Mouse (Mus musculus) thymus, postnatal 0 days (tissue): ENCODE data around the gene Slc1a3. TPM values are rescaled to one million over a fixed set of nuclear protein-coding genes. Genes with fewer than 3 reads are reported as not detected.
"Not testable (repeated sequence)": the region's sequence is repeated elsewhere in the genome, so short reads cannot be mapped to it uniquely, and the experiment has no call there.

Experiments
- DNase-seq: peaks from one replicate; pipeline ENCODE4 v3.0.0-alpha.2; 2015; ENCODE audit warnings: low spot score
- polyA plus RNA-seq: library from polyadenylated mRNA; unstranded; fragments of >200 nt; fragmentation: Nextera tagmentation; extraction: Ambion mirVana; gene quantifications from 2 replicates; pipeline ENCODE4 v1.2.1, GENCODE M21; 2015

Gene Slc1a3
- polyA plus RNA-seq, 1 experiment from 2014 or later: 14.5 TPM

DNA sequence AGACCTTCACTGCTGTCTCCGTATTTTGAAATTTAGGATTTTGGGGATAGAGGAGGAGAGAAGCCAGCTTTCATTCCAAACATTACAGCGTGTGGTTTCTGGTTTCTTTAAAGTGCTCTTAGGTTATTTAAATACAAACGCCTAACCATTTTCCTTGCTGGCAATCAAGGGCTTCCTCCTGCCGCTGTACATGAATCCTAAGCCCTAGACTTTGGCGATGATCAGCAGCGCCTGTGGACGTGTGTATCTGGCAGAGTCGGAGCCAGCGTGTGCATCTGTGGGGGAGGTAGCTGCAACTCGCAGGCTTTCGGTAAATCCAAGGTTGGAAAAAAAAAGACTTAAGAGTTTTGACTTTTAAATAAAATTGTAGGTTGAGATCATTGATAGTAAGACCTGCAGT is 986 bp downstream of the Slc1a3 start:
- no peak for DNase-seq

- DNase-seq: no peak
Observed at GRCm38 (mm10) chr15:8706613-8707012, 4.0 kb downstream of the Slc1a3 start.

GRCm38 (mm10) chr15:8706178-8706577 is 4.4 kb downstream of the Slc1a3 start:
- no peak for DNase-seq

- not testable (repeated sequence) for DNase-seq
Observed at GRCm38 (mm10) chr15:8705560-8705959, 5.0 kb downstream of the Slc1a3 start.

DNA sequence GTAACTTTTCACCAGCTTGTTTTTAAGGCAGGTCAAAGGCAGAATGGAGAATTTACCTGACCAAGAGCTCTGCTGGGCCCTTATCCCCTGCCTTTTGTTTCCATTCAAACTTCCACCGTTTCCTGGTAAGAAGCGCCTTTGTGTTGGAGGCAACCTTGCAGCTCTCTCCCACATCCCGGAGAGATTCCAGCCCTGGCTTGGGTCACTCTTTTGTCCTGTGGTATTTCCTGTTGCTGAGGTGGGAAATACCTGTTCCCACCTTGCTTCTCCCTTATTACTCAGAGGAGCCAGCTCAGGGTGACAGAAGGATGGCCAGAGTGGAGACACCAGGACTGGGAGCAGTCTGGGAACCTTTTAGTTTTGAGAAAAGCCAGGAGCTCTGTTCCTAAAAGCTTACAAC is 12.6 kb downstream of the Slc1a3 start:
- no peak for DNase-seq

DNA sequence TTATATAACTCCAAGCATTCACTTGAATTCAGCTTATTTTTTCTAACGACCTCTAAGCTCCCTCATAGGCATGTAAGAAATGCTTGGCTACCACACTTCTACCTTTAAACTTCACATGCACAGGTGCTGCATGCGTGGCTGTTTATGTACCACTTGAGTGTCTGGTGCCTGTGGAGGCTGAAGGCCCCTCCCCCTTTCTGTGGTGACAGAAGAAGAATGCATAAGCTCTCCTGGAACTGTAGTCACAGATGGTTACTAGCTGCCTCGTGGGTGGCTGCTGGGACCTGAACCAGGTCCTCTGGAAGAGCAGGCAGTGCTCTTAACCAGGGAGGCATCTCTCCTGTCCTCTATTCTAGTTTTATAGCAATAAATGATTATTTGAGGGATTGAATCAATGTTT is 13.1 kb downstream of the Slc1a3 start:
- no peak for DNase-seq

- not testable (repeated sequence) for DNase-seq
Observed at GRCm38 (mm10) chr15:8690141-8690540, 20.4 kb downstream of the Slc1a3 start.

- no peak for DNase-seq
Observed at GRCm38 (mm10) chr15:8686846-8687245, 23.7 kb downstream of the Slc1a3 start.

DNA sequence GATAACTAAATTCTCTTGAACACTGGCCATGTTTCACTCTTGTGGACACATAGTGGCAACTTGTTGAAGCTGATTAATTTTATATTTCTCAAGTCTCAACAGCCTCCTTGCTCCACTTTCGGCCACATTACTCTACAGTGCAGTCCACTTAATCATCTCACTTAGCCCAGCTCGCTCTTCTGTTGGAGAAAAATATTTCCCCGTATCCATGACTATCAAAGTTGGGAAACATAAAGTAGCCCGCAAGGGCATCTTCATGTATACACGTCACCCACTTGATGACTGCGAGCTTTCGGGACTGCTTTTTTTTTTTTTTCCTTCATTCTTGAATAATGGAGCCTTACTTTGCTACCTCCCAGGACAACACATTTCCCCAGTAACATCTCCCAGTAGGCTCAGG is 25.1 kb downstream of the Slc1a3 start:
- DNase-seq: no peak

DNA sequence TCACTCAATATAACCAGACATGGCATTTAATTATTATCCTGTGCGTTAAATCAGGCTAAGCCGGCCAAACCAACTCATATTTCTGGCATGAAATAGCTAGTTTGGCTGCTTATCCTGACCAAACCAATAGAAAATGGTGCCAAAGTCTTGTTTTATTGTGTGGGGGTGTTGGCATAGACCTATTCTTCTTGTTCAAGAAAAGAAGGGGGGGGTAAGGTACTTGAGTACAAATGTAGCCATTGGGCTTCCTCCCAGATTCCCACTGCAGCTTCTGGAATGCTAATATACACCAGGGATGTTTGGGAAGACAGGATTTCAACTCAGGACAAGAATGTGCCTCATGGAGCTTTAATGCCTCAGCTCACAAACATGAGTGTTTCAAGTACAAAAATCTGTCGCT is 26.3 kb downstream of the Slc1a3 start:
- DNase-seq: no peak

- no peak for DNase-seq
Observed at GRCm38 (mm10) chr15:8682871-8683270, 27.7 kb downstream of the Slc1a3 start.

DNA sequence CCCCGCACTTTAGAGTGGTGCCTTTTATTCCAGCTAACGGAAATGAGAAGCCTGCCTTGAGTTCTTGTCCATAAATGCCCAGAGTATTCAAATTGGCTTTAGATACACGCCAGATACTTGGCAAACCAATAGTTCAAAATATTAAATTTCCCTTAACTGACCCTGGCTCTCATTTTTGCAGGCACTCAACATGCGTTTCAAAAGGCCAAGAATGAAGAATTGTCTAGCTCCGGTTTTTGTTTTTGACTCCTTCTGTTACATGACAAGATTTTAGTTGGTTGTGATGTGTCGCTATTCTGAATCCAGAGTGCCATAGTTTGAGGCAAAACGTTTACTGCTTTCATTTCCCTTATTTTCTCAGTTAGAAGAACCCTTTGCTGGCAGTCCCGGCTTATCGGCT is 28.1 kb downstream of the Slc1a3 start:
- DNase-seq: no peak

- DNase-seq: no peak
Observed at GRCm38 (mm10) chr15:8681971-8682370, 28.6 kb downstream of the Slc1a3 start.

GRCm38 (mm10) chr15:8681009-8681408 is 29.6 kb downstream of the Slc1a3 start:
- DNase-seq: no peak

- DNase-seq: no peak
Observed at GRCm38 (mm10) chr15:8676959-8677358, 33.6 kb downstream of the Slc1a3 start.

GRCm38 (mm10) chr15:8676211-8676691 is 34.3 kb downstream of the Slc1a3 start:
- no peak for DNase-seq

- no peak for DNase-seq
Observed at GRCm38 (mm10) chr15:8675616-8676015, 34.9 kb downstream of the Slc1a3 start.

DNA sequence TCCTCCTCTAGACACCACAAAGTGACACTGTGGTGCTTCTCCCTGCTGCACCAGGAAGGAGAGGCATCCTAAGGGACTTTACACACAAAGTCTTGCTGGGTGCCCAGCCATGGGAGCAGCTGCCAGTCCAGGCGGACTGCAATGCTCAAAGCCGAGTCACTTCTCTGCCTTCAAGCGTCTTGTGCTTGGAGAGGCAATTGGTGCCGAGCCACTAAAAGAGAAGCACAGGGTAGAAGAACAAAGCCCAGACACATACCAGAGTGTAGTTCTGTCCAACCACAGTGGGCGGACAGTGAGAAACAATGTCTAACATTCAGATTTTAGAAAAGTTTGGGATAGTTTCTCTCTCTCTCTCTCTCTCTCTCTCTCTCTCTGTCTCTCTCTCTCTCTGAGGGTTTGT is 38.0 kb downstream of the Slc1a3 start:
- no peak for DNase-seq

- no peak for DNase-seq
Observed at GRCm38 (mm10) chr15:8667849-8668522, 42.6 kb downstream of the Slc1a3 start.

GRCm38 (mm10) chr15:8665675-8666350 is 44.8 kb downstream of the Slc1a3 start:
- DNase-seq: no peak

GRCm38 (mm10) chr15:8663348-8664099 is 47.0 kb downstream of the Slc1a3 start:
- DNase-seq: no peak

DNA sequence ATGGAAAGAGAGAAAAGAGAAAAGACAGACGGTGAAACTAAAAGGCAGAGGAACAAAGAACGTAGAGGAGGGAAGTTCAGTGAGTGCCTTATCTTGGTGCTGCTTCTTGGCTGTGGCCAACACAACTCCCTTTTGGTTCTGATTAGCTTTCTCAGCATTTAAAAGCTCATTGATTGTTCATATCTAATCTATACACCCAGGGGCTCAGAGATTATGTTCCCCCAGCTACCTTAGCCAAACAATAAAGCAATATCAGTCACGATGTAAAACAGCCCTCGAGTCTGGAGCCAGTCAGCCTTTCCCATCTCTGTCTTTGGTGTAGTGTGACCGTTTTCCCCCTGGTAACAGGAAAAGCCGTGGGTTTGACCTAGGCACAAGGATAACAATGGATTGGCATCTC is 48.7 kb downstream of the Slc1a3 start:
- no peak for DNase-seq
